8 mouse cellular contexts compared by ENCODE assay signal in genomic region chr5:34550251-34550650, GRCm38 (mm10). TPM values are rescaled to one million over a fixed set of nuclear protein-coding genes. Genes with fewer than 3 reads are reported as not detected.
A peak's percentile ranks its signal among the peaks of the same experiment; 100 is the strongest.
DNase-seq lines count a peak whose midpoint lies in the region; ATAC-seq and TF ChIP-seq lines count a peak whose summit lies in the region.
"Had no signal": no experiment of that assay in that cellular context is flagged by ENCODE, and none has a peak within 500 bp of the region (broad histone marks: within the 10 kb centered on the region; RNA-seq: fewer than 3 reads in every experiment).

No protein-coding gene starts in this region.

- TF ChIP-seq CTCF in olfactory bulb, adult 2 months (IDR thresholded peaks at IDR 0.05; ENCODE audit: insufficient read depth, low read depth, low read length) = no peak

- TF ChIP-seq POLR2A in olfactory bulb, adult 2 months (IDR thresholded peaks at IDR 0.05; ENCODE audit: insufficient read depth, low read depth, low read length) = no peak

- peaks cover 3% of the 10 kb centered on the region; the same call in 1 of the 2 replicates for H3K4me1 ChIP-seq in lung, embryonic 16.5 days (replicated peaks; ENCODE audit: control insufficient read depth, insufficient read depth, low read length)
- peaks cover 28% of the 10 kb centered on the region for H3K4me1 ChIP-seq in forebrain, embryonic 12.5 days
- H3K4me1 ChIP-seq in limb, embryonic 12.5 days (replicated peaks) = peaks cover 18% of the 10 kb centered on the region
- peaks cover 20% of the 10 kb centered on the region for H3K4me1 ChIP-seq in olfactory bulb, adult 2 months (ENCODE audit: control insufficient read depth, insufficient read depth, low read length)

- no peak for ATAC-seq in lung, embryonic 16.5 days (ENCODE audit: low read depth)
- 0 out of 2 replicates have a peak, but pooled peaks have one; percentile 6 for ATAC-seq in forebrain, embryonic 12.5 days (ENCODE audit: low FRiP score)
- ATAC-seq in limb, embryonic 12.5 days (ENCODE audit: insufficient number of reproducible peaks, insufficient read depth, low FRiP score, low TSS enrichment, low read depth) = no peak

- no peak for DNase-seq in lung, postnatal 4 days
- no peak for DNase-seq in adipocyte (ENCODE audit: low spot score)
- no peak for DNase-seq in yolk sac, embryonic 10.5 days (ENCODE audit: low spot score)
- DNase-seq: layer of hippocampus, postnatal 36 days had no signal

- H3K4me3 ChIP-seq in lung, embryonic 16.5 days (ENCODE audit: low read length) = peak overlapping the region; percentile 87
- peak overlapping the region; percentile 89 for H3K4me3 ChIP-seq in forebrain, embryonic 12.5 days (replicated peaks)
- peak overlapping the region; percentile 86 for H3K4me3 ChIP-seq in limb, embryonic 12.5 days (replicated peaks)
- H3K4me3 ChIP-seq in olfactory bulb, adult 2 months (ENCODE audit: insufficient read depth, low read depth, low read length) = peak overlapping the region; percentile 61

- H3K27me3 ChIP-seq in lung, embryonic 16.5 days (ENCODE audit: control insufficient read depth, insufficient read depth, low read depth, low read length) = no peaks in the 10 kb centered on the region
- peaks cover 3% of the 10 kb centered on the region for H3K27me3 ChIP-seq in forebrain, embryonic 12.5 days
- no peaks in the 10 kb centered on the region for H3K27me3 ChIP-seq in limb, embryonic 12.5 days

- peak overlapping the region; percentile 94 for H3K9ac ChIP-seq in lung, embryonic 16.5 days (ENCODE audit: low read length)
- peak overlapping the region; percentile 92 for H3K9ac ChIP-seq in forebrain, embryonic 12.5 days
- H3K9ac ChIP-seq in limb, embryonic 12.5 days (replicated peaks) = peak overlapping the region; percentile 94

- WGBS in lung, embryonic 16.5 days = 9% methylated on average over 6 of the region's 6 CpGs
- WGBS in forebrain, embryonic 12.5 days = 9% methylated on average over 6 of the region's 6 CpGs
- 20% methylated on average over 6 of the region's 6 CpGs for WGBS in limb, embryonic 12.5 days
- WGBS in olfactory bulb, adult 2 months = 26% methylated on average over 6 of the region's 6 CpGs

- H3K4me2 ChIP-seq in lung, embryonic 16.5 days (ENCODE audit: low read depth, low read length) = peak overlapping the region; percentile 72
- H3K4me2 ChIP-seq in forebrain, embryonic 12.5 days = peak overlapping the region; percentile 62
- peak overlapping the region; percentile 71 for H3K4me2 ChIP-seq in limb, embryonic 12.5 days

- peaks cover 4% of the 10 kb centered on the region for H3K36me3 ChIP-seq in lung, embryonic 16.5 days (ENCODE audit: control insufficient read depth, insufficient read depth, low read length)
- H3K36me3 ChIP-seq in forebrain, embryonic 12.5 days (replicated peaks) = peaks cover 32% of the 10 kb centered on the region
- peaks cover 41% of the 10 kb centered on the region for H3K36me3 ChIP-seq in limb, embryonic 12.5 days

- no peak overlapping the region for H3K27ac ChIP-seq in lung, embryonic 16.5 days (ENCODE audit: low read length)
- no peak overlapping the region for H3K27ac ChIP-seq in forebrain, embryonic 12.5 days
- H3K27ac ChIP-seq in limb, embryonic 12.5 days = peak overlapping the region; percentile 75; the same call in 1 of the 2 replicates
- no peak overlapping the region for H3K27ac ChIP-seq in olfactory bulb, adult 2 months (ENCODE audit: insufficient read depth, low read depth, low read length)

- no peaks in the 10 kb centered on the region for H3K9me3 ChIP-seq in lung, embryonic 16.5 days (ENCODE audit: control insufficient read depth, low read length)
- no peaks in the 10 kb centered on the region for H3K9me3 ChIP-seq in forebrain, embryonic 12.5 days
- H3K9me3 ChIP-seq in limb, embryonic 12.5 days = no peaks in the 10 kb centered on the region

RNA-seq across cellular contexts. Expression of gene Add1, which starts 23.2 kb away (rescaled TPM):
- polyA plus RNA-seq in lung, embryonic 16.5 days (2015; fragmentation: Nextera tagmentation; extraction: Ambion mirVana) = 201 and 210 TPM in 2 replicates
- polyA plus RNA-seq in forebrain, embryonic 12.5 days (2016; fragmentation: Nextera tagmentation; extraction: Ambion mirVana) = 197 and 211 TPM in 2 replicates
- 173 and 189 TPM in 2 replicates for polyA plus RNA-seq in limb, embryonic 12.5 days (2016; fragmentation: Nextera tagmentation; extraction: Ambion mirVana)
- 584 and 674 TPM in 2 replicates for polyA plus RNA-seq in olfactory bulb, adult 2 months (2012; ENCODE audit: insufficient read depth, insufficient read length, low replicate concordance, missing spikeins)

RNA-seq across cellular contexts. Expression of gene Sh3bp2, which starts 24.6 kb away (rescaled TPM):
- 5.9 and 11.0 TPM in 2 replicates for polyA plus RNA-seq in lung, embryonic 16.5 days (2015; fragmentation: Nextera tagmentation; extraction: Ambion mirVana)
- 18.5 and 20.1 TPM in 2 replicates for polyA plus RNA-seq in forebrain, embryonic 12.5 days (2016; fragmentation: Nextera tagmentation; extraction: Ambion mirVana)
- 9.7 and 12.0 TPM in 2 replicates for polyA plus RNA-seq in limb, embryonic 12.5 days (2016; fragmentation: Nextera tagmentation; extraction: Ambion mirVana)
- polyA plus RNA-seq in olfactory bulb, adult 2 months (2012; ENCODE audit: insufficient read depth, insufficient read length, low replicate concordance, missing spikeins) = not detected in 2 replicates

RNA-seq across cellular contexts. Expression of gene Tnip2, which starts 36.5 kb away (rescaled TPM):
- 23.4 and 27.3 TPM in 2 replicates for polyA plus RNA-seq in lung, embryonic 16.5 days (2015; fragmentation: Nextera tagmentation; extraction: Ambion mirVana)
- polyA plus RNA-seq in forebrain, embryonic 12.5 days (2016; fragmentation: Nextera tagmentation; extraction: Ambion mirVana) = 6.7 and 9.2 TPM in 2 replicates
- 9.6 and 10.8 TPM in 2 replicates for polyA plus RNA-seq in limb, embryonic 12.5 days (2016; fragmentation: Nextera tagmentation; extraction: Ambion mirVana)
- not detected in 2 replicates for polyA plus RNA-seq in olfactory bulb, adult 2 months (2012; ENCODE audit: insufficient read depth, insufficient read length, low replicate concordance, missing spikeins)
